Mouse (Mus musculus): ENCODE measurements around the gene Traf4.
"Not testable (repeated sequence)": the region's sequence is repeated elsewhere in the genome, so short reads cannot be mapped to it uniquely, and the experiment has no call there.

Traf4 gene

DNA sequence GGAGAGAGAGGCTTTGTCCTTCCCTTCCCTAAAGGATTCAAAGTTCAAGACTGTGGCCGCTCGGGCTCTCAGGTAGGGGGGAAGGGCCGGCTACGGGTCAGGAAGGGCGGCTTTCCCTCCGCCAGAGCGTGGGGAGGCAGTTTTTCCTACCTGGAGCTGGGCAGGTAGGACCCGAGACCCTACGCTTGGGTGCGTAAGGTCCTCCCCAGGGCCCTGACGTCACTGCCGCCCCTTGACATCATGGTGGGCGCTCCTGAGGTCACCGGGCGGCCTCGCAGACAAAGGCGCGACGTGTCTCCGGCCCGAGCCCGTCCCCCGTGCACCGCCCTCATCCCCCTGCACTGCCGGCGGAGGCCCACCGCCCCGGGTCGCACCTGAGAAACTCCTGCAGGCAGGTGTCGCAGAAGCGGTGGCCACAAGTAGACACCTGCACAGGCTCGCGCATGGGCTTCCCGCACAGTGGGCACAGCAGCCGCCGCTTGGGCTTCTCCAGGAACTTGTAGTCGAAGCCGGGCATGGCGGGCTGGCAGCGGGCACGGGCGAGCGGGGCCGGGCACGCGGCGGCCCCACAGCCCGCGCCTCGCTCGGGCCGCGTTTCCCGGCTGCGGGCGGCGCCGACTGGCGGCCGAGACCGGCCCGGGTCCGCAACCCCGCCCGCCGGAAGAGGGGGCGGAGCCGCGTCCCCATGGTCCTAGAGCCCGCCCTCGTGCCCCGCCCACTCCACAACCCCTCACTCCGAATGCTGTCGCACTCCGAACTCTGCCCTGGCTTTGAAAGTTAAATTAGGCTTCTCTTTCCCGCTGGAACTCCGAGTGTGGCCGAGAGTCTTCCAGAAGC is at the start of gene Traf4:
Traf4 (minus strand) TSS at position 666 of the 837 bp plus-strand sequence.
- DNase-seq (ENCODE audit: extremely low read depth, low read depth), result no peak

DNA sequence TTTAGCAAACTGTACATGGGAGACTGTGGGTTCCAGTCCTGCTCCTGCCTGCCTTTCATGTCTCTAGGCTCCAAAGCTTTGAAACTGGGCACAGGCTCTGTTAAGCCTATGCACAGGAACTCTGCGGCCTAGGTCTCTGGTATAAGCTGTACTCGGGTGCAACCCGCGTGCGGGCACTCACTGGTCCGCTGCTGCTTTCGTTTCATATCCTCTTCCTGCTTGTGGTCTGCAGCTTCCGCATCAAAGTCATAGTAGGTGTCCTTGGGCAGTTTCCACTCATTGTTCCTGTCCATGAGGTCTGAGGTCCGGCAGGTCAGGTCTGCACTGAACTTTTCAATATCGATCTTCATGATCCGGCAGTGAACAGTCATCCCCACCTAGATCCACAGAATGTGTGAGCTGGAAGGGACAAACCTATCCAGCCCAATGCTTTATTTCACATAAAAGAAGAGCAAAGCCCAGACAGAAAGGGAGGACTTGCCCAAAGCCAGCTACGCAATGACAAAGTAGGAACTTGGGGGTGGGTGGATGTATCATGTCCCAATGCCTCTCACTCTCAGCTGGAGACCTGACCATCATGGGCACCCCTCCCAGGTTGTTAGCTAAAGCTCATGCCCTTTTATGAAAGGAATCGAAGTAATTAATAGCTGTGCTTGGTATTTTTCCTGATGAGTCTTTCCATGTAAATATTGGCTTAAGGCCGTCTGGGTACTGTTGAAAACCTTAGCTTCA is 47.9 kb upstream of the Traf4 start:
- no peak for DNase-seq (ENCODE audit: extremely low read depth, low read depth)

DNA sequence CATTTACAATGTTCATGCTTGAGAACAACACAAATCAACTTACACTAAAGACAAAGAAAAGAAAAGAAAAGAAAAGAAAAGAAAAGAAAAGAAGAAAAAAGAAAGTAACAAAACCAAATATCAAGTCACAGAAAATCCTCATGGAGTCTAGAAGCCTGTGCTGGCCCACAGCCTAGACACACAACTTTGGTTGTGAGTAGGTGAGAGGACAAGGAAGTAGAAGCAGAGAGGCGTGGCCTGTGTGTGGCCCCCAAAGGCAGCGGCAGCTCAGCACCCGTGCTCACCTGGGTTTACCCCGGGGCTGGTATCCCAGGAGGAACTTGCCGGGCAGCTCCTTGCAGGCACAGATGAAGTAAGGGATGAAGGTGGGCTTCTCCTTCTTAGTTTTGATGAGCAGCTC is 46.1 kb upstream of the Traf4 start:
- DNase-seq (ENCODE audit: extremely low read depth, low read depth), result no peak

DNA sequence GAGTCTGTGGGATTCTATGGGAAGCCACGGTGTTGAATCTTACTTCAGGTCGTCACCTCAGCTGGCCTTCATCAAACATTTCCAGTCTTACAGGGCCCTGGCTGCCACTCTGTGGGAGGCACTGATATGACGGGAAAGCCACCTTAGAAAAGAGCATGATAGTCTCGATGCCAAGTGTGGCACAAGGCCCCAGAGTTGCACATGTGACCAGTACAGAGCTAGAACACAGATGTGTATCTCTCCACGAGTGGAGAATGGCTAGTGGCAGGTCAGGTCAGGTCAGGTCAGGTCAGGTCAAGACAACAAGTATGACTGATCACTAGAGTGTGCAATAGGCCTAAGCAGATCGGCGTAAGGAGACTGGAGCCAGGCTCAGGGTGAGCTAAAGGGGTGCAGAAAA is 45.2 kb upstream of the Traf4 start:
- no peak for DNase-seq (ENCODE audit: extremely low read depth, low read depth)

DNA sequence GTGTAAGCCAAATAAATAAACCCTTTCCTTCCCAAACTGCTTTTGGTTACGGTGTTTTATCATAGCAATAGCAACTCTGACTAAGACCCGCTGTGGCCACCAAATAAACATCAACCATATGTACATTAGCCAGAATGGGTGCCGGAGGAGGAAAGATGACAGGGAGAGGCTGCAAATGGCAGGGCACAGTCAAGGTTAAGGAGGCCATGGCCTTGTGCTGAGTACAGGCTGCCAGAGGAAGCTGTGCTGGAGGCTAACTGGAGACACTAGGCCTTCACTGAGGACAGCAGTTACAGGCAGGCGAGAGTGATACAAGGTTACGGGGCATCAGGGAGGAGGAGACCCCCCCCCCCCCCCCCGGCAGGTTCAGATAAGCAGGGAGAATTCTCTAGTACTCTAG is 44.5 kb upstream of the Traf4 start:
- DNase-seq (ENCODE audit: extremely low read depth, low read depth), result no peak

DNA sequence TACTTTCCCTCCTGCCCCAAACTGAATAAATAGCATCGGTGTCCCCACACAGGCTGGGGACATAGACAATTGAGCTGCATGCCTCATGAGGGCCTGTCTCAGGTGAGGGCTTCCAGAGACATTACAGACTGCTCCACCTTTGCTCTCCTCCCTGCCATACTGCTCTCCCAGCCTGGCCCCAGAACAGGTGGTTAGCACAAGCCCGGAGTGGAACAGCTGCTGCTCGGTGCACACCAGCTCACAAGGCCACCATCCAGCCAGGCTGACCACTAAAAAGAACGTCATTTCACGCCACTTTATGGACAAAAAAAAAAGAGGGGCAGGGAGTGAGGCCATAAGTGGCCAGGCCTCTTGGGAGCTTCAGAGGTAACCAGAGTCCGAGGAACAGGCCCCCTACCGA is 41.8 kb upstream of the Traf4 start:
- DNase-seq (ENCODE audit: extremely low read depth, low read depth), result no peak

DNA sequence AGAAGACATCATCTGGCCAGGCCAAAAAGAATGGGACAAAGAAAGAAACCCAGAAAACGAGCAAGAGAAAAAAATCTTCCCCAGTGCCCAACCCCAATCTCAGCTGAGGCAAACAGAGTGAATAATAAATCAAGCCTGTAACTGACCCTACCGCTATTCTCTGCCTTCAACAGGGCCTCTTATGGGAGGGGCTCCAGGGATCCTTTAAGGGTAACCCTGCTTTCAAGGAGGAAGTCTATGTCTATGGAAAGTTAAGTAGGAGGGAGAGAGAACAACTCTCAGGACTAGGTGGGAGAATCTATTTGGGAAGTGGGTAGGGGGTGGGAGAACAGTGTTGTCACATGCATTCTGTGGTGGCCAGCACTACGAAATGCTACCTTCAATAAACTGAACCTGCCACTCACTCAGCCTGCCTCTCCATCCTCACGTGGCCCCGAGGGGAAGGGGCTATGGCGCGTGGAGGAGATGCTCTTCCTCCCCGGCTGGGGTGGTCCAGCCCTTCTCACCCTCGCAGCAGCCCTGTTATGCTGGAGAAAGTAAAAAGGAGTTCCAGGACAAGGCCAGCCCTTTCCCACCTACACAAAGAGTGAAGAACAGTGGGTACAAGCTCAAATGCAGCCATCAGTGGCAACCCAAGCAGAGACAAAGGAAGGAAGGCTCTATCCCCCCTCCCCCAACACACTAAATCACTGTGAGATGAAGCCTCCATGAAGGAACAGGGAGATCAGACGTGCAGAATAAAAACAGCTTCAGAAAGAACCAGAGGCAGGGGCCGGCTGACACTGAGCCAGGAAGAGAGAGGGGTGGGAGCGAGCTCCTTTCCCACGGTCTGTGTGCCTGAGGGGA is 40.2 kb upstream of the Traf4 start:
- DNase-seq (ENCODE audit: extremely low read depth, low read depth), result no peak

DNA sequence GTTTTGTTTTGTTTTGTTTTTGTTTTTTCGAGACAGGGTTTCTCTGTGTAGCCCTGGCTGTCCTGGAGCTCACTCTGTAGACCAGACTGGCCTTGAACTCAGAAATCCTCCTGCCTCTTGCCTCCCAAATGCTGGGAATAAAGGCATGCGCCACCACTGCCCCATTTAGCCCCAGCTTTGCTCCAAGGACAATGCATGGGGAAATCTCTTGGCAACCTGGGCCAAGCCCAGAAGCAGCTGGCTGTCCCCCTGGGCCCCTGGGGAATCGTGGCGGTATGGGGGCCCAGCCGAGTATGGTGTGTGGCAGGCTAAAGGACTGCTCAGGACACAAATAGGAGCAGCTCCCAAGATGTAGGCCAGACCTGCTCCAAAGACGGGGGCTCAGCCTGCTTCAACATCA is 38.9 kb upstream of the Traf4 start:
- DNase-seq (ENCODE audit: extremely low read depth, low read depth), result no peak

DNA sequence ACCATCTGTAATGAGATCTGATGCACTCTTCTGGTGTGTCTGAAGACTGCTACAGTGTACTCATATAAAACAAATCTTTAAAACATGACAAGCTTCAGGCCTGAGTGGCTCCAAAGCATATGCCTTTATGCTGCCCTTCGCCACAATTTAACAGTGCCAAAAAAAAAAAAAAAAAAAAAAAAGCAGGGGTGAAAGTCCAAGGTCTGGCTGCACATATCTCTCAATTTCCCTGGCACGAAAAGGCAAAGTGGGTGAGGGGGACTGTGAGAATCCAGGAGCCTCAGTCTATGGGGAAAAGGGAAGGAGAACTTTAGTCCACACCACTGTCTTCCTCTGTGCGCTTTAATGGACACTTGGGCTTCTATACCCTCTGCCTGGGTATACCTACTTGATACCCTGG is 37.0 kb upstream of the Traf4 start:
- DNase-seq (ENCODE audit: extremely low read depth, low read depth), result no peak

DNA sequence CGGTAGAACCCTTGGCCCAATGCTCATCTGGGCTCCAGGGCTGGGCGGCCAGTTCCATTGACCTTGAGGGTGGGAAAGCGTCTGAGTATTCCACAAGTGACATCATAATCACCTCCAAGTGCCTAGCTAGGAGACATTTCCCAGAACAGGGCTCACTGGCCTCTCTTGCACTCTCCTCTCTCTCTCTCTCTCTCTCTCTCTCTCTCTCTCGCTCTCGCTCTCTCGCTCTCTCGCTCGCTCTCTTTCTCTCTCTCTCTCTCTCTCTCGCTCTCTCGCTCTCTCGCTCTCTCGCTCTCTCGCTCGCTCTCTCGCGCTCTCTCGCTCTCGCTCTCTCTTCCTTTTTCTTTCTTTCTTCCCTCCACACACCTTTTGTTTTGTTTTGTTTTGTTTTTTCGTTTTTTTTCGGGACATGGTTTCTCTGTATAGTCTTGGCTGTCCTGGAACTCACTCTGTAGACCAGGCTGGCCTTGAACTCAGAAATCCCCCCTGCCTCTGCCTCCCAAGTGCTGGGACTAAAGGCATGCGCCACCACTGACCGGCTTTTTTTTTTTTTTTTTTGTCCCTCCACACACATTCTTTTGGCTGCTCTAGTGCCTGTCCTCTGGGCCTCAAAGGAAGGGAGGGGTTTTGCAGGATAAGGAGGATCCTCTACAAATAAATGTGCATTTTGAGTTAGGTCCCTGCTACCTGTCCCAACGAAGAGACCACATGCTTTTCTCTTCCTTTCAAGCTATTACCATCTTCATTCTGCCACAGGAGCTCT is 29.9 kb upstream of the Traf4 start:
- DNase-seq (ENCODE audit: extremely low read depth, low read depth), result no peak

DNA sequence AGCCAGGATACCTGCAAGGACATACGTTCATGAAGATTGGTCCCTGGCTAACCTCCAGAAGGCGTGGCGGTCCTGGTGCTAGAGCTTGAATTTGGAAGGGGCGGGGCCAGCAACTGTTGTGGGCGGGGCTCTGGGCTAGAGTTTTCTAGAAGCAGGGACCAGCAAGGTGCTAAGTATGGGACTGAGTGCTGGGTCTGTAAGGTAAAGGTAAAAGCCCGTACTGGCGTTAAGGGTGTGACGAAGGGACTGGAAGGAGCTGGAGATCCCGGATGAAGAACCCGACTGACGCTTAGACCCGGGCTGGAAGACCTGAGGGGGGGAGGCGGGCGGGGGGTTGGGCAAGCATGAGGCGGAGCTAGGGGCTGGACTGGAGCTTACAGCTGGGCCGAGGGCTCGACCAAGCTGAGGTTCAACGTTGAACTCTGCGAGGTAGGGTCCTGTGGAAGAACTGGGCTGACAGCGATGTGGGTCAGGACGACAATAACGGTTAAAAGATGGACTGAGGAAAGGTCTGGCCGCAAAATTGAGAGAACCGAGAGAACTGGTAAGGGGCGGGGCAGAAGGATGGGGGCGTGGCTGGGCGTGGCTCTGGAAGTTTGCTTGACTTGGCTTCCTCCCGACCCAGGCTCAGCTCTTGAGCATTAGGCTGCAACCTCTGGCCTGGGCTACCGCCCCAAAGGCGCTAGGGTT is 29.2 kb upstream of the Traf4 start:
- peak; percentile 59 for DNase-seq (ENCODE audit: extremely low read depth, low read depth)

DNA sequence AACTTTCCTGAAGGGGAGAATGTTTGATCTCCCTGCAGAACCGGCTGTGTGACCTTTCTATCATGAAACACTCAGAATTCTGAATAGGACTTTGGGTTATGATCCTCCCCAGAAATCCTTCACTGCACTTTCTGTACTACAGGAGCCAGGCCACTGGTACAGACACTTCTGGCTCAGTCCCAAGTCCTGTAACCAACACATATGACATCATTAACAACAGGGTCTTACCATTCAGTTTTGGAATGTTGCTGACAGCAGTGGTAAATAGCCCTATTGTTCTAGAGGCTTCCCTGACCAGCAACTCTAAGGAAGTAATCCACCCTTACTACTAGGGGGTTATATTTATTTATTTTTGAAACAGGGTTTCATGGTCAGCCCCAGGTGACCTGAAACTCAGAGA is 27.7 kb upstream of the Traf4 start, which contains the start of gene Proca1:
Proca1 (plus strand) TSS at position 280 of the 400 bp plus-strand sequence.
- DNase-seq (ENCODE audit: extremely low read depth, low read depth), result no peak

DNA sequence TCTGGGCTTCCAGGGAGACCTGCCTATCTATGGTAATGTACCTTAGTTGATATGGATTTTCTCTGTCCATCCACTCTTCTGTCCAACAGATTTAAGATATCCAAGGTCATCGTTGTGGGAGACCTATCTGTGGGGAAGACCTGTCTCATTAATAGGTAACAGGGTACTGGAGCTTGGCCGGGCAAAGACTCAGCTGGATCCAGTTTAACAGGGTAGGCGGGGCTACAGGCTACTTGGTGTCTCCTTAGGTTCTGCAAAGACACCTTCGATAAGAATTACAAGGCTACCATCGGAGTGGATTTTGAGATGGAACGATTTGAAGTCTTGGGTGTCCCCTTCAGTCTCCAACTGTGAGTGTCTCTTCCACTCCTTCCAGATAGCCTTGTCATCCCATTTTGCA is 24.7 kb upstream of the Traf4 start:
- no peak for DNase-seq (ENCODE audit: extremely low read depth, low read depth)

DNA sequence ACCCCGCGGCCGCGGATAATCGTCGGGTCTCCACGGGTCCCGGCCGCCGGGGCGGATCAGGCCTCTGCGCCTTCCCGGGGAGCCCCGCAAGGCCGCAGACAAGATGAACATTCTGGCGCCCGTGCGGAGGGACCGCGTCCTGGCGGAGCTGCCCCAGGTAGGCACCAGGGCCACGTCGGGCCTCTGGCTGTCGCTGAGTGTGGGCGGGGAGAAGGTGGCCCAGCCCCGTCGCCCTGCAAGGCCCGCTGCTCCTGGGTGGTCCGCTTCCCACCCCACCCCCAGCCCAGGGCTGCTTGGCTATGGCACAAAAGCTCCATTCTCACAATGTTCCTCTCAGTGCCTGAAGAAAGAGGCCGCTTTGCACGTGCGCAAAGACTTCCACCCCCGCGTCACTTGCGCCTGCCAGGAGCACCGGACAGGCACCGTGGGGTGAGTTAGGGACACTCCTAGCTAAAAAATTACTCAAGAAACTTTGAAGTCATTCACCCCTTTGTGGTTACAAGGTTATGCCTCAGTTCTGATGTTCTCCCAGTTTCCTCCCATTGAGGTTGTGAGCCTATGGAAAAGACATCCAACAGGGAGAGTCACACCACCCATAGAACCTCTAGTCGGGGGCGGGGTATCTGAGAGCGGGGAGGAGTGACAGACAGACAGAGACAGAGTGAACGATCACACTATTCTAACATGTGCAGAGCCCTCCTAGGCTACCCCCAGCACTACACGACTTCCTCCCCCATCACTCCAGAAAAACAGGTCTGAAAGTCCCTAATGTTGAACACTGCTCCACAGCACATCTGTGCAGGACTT is 24.0 kb upstream of the Traf4 start:
- no peak for DNase-seq (ENCODE audit: extremely low read depth, low read depth)

DNA sequence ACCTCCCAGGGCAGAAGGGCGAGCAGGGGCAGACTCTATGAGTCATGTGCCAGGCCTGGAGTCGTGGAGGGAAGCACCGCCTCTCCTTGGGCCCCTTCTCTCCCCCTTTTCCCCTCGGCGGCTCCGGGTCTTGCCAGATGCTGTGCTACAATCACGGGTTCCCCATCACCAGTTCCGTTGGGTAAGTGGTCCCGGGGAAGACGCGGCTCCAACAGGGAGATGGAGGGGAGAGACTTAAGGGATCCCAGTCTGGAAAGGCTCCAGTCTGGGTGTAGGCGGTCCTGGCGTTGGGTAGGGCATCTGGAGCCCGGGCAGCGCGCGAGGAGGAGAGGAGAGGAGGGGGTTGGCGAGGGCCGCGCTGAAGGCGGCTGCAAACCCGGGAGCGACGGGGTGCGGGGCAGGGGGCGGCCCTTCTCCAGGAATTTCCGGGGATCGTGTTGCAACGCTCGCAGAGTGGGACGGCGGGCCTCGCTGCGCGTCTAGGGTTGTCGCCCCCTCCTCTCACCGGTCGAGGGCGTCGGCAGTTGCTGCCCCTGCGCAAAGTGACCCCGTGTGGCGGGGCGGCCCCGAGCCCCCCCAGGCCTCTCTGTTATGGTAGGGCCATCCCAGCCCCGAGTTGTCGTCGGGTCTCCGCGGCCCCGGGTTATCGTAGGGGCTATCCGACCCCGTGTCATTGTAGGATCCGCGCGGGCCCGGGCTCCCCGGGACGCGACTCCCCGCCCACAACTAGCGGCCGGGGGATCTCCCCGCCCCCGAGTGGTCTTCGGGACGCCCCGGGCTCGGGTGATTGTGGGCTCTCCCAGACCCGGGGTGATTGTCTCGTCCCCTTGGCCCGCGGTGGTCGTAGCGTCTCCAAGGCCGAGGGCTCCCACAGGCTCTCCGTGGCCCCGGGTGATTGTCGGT is 23.2 kb upstream of the Traf4 start, which contains the start of gene Rab34:
Rab34 (plus strand) TSS at position 100 of the 903 bp plus-strand sequence.
- DNase-seq (ENCODE audit: extremely low read depth, low read depth), result no peak

DNA sequence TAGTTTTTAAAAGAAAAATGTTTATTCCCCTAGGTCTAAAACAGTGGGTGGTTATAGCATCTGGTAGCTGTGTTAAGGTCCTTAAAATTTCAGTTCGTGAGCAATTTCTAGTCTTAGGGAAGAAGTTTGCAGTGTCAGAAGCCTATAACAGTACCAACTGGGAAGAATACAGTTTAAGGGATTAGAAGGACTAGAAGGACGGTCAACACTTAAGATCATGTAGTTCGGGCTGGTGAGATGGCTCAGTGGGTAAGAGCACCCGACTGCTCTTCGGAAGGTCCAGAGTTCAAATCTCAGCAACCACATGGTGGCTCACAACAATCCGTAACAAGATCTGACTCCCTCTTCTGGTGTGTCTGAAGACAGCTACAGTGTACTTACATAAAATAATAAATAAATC is 19.3 kb upstream of the Traf4 start:
- not testable (repeated sequence) for DNase-seq (ENCODE audit: extremely low read depth, low read depth)

DNA sequence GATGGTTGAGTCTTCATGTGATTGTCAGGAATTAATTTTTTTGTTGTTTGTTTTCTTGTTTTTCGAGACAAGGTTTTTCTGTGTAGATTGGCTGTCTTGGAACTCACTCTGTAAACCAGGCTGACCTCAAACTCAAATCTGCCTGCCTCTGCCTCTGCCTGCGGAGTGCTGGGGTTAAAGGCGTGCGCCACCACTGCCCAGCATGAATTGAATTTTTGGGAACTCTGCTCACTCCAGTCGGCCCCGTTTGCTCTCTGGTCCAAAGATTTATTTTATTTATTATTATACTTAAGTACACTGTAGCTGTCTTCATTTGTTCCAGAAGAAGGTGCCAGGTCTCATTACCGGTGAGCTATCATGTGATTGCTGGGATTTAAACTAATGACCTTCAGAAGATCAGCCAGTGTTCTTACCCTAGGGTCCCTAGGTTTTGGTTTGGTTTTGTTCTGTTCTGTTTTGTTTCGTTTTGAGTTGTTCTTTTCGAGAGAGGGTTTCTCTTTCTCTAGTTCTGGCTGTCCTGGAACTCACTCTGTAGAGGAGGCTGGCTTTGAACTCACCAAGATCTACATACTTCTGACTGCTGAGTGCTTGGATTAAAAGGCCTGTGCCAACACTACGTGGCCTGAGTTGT is 18.6 kb upstream of the Traf4 start:
- DNase-seq (ENCODE audit: extremely low read depth, low read depth), result no peak

Measured in MEL-GATA-1-ER (cell line).